Mouse (Mus musculus) midbrain, postnatal 0 days (tissue): ENCODE results near the gene Tapbpl. TPM values are rescaled to one million over a fixed set of nuclear protein-coding genes. Genes with fewer than 3 reads are reported as not detected.

ENCODE experiments used
- ATAC-seq: fragments of 200-750 bp; cut with Nextera tagmentation; 2 replicates; pipeline ENCODE4 v1.8.0; 2017; ENCODE audit warnings: moderate number of reproducible peaks, mild to moderate bottlenecking, moderate TSS enrichment, moderate library complexity; ENCODE audit not compliant: low FRiP score
- DNase-seq: peaks from one replicate; pipeline ENCODE4 v3.0.0-alpha.2; 2015; ENCODE audit warnings: low spot score
- H3K27ac ChIP-seq: fragments of 300-500 bp; sonication (generic); 2 replicates; pipeline ENCODE4 v1.5.1; 2014; ENCODE audit warnings: low read depth, mild to moderate bottlenecking, low read length, mixed read lengths
- H3K27me3 ChIP-seq: fragments of 300-500 bp; sonication (generic); 2 replicates; pipeline ENCODE4 v1.6.1; 2014; ENCODE audit warnings: low read length, control low read depth, mixed read lengths; ENCODE audit not compliant: insufficient read depth
- H3K36me3 ChIP-seq: fragments of 300-500 bp; sonication (generic); 2 replicates; pipeline ENCODE4 v1.6.1; 2014; ENCODE audit warnings: low read length, control low read depth, mixed read lengths; ENCODE audit not compliant: insufficient read depth
- H3K4me1 ChIP-seq: fragments of 300-500 bp; sonication (generic); 2 replicates; pipeline ENCODE4 v1.6.1; 2014; ENCODE audit warnings: mild to moderate bottlenecking, control low read depth, antibody characterized with exemption, low read length, mixed read lengths; ENCODE audit not compliant: insufficient read depth
- H3K4me2 ChIP-seq: fragments of 300-500 bp; sonication (generic); 2 replicates; pipeline ENCODE4 v1.6.1; 2014; ENCODE audit warnings: low read depth, mild to moderate bottlenecking, low read length, mixed read lengths; ENCODE audit not compliant: poor library complexity, severe bottlenecking
- H3K4me3 ChIP-seq: fragments of 300-500 bp; sonication (generic); 2 replicates; pipeline ENCODE4 v1.5.1; 2014; ENCODE audit warnings: low read depth, mild to moderate bottlenecking, low read length, moderate library complexity
- H3K9ac ChIP-seq: fragments of 300-500 bp; sonication (generic); replicated peaks from 2 replicates; pipeline ENCODE4 v1.6.1; 2014; ENCODE audit warnings: mild to moderate bottlenecking, low read length, moderate library complexity, mixed read lengths; ENCODE audit not compliant: poor library complexity, severe bottlenecking
- H3K9me3 ChIP-seq: fragments of 300-500 bp; sonication (generic); 2 replicates; pipeline ENCODE4 v1.6.1; 2016; ENCODE audit warnings: low read length, control low read depth
- CTCF ChIP-seq: IDR thresholded peaks from 2 replicates; pipeline ENCODE4 v1.5.1; 2016; ENCODE audit warnings: antibody characterized with exemption, mild to moderate bottlenecking
- WGBS: fragments of 180-500 bp; shearing (Covaris S2); extraction: QIAGEN DNeasy Blood & Tissue Kit; methylation state at CpG from one replicate; pipeline ENCODE4 v1.1.7; 2014; 5-methylcytosine and 5-hydroxymethylcytosine counted together
- polyA plus RNA-seq: library from polyadenylated mRNA; unstranded; fragments of >200 nt; fragmentation: Nextera tagmentation; extraction: Ambion mirVana; gene quantifications from 2 replicates; pipeline ENCODE4 v1.2.1, GENCODE M21; 2015
- total RNA-seq: library from RNA; depleted of rRNA; stranded (reverse); fragments of >200 nt; gene quantifications from 2 replicates; pipeline ENCODE4 v1.2.3, GENCODE M21; 2014

Gene Tapbpl
- total and polyA plus RNA-seq, 2 experiments from 2014 or later: 6.2 to 9.7 TPM

DNA sequence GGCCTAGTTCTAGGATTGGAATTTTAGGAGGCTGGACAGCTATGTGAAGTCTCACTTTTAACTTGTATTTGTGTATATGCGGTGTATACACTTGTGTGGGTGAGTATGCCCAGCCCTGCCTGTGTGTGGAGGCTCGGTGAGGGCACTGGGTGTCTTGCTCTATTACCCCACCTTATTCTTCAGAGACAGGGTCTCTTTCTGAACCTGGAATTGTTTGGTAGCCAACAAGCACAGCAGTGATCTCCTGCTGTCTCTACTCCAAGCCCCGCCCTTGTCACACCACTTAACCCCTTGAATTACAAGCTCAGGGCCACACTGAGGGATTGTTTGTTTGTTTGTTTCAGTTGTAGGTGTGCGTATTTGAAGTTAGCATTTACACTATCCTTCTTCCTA, 381 bp upstream of the Tapbpl start:
- Histone ChIP-seq H3K27ac (no peak overlapping the region), H3K9me3 (no peaks in the 10 kb centered on the region), H3K4me1 (no peaks in the 10 kb centered on the region), H3K4me2 (peak overlapping the region; percentile 84), H3K27me3 (no peaks in the 10 kb centered on the region), H3K9ac (no peak overlapping the region), H3K36me3 (no peaks in the 10 kb centered on the region), H3K4me3 (peak overlapping the region; percentile 38)
- WGBS: 55% methylated on average over 4 of the region's 4 CpGs
- no peak for TF ChIP-seq CTCF
- DNase-seq: no peak
- no peak for ATAC-seq

DNA sequence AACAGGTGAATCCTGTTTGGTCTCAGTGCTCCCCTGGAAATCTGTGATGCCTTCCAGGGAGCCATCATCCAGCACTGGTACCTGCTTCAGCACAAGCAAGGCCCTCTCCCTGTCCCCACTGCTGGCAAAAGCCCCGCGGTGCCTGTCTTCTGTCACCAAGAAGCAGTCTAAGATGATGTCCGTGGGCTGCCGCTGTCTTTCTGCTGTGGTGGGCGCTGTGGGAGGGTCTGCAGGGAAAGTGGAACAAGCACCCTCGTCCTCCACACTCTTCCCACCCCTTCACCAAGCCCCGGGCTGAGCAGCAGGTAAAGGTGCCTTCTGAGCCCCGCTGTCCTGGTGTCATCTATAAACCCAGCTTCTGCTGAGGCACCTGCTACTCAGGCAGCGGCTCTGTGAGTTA, 1.1 kb downstream of the Tapbpl start:
- DNase-seq (no peak), ATAC-seq (no peak)
- no peaks in the 10 kb centered on the region for H3K4me1 ChIP-seq
- 56% methylated on average over 9 of the region's 9 CpGs for WGBS
- no peak overlapping the region for H3K4me3 ChIP-seq
- no peaks in the 10 kb centered on the region for H3K9me3 ChIP-seq
- H3K27me3 ChIP-seq: no peaks in the 10 kb centered on the region
- peak overlapping the region; percentile 84; the same call in 1 of the 2 replicates for H3K4me2 ChIP-seq
- TF ChIP-seq CTCF: no peak
- H3K27ac ChIP-seq: 0 out of 2 replicates have a peak overlapping the region, but pooled peaks have one; percentile 59
- no peaks in the 10 kb centered on the region for H3K36me3 ChIP-seq
- no peak overlapping the region; the same call in 1 of the 2 replicates for H3K9ac ChIP-seq

DNA sequence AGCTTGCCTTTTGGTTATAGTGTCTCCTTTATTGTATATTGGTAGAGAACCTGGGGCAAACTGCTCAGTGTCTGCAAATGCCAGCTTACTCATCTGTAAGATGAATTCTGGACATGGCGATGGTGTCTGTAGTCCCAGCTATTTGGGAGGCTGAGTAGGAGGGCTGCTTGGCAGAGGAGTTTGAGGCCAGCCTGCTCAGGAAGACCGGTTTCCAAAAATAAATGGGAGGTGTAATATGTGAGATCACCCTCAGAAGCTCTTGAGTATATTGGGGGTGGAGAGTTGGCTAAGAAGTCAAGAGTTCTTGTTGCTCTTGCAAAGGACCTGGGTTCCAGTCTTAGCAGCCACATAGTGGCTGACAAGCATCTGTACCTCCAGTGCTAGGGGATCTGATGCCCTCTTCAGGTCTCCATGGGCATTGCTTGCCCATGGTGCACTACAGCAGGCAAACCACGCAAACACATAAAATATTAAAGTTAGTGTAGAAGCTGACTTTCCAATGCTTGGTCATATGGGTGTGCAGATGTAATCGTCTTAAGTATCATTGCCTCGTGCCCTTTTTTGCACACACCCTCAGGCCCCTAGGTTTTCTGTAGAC, 6.0 kb downstream of the Tapbpl start:
- Histone ChIP-seq H3K27me3 (no peaks in the 10 kb centered on the region), H3K27ac (no peak overlapping the region), H3K4me1 (no peaks in the 10 kb centered on the region), H3K9me3 (no peaks in the 10 kb centered on the region), H3K4me3 (no peak overlapping the region), H3K36me3 (0 out of 2 replicates have a peak, but pooled peaks cover 11% of the 10 kb centered on the region), H3K9ac (no peak overlapping the region), H3K4me2 (no peak overlapping the region)
- DNase-seq: no peak
- peak; percentile 48 for TF ChIP-seq CTCF
- ATAC-seq: no peak
- 83% methylated on average over 5 of the region's 5 CpGs for WGBS

DNA sequence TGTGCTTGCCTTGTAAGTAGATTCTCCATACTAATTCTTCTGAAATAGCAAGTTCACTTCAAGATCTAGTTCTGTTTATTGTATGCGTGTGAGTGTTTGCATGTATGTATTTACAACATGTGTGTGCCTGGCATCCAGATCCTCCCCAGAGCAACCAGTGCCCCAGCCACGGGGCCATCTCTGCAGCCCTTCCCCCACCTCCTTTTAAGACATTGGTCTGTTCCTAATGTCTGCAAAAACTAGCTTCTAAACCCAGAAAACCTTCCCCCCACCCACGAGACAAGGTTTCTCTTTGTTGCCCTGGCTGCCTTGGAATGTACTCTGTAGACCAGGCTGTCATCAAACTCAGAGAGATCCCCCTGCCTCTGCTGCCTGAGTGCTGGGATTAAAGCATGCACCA, 9.1 kb downstream of the Tapbpl start:
- no peak overlapping the region for H3K9ac ChIP-seq
- H3K4me1 ChIP-seq: no peaks in the 10 kb centered on the region
- no peak overlapping the region for H3K4me2 ChIP-seq
- WGBS: 77% methylated on average over 3 of the region's 3 CpGs
- TF ChIP-seq CTCF: no peak
- H3K27me3 ChIP-seq: no peaks in the 10 kb centered on the region
- no peak for DNase-seq
- H3K9me3 ChIP-seq: no peaks in the 10 kb centered on the region
- no peak overlapping the region for H3K4me3 ChIP-seq
- H3K27ac ChIP-seq: no peak overlapping the region
- no peak for ATAC-seq
- H3K36me3 ChIP-seq: peaks cover 17% of the 10 kb centered on the region

DNA sequence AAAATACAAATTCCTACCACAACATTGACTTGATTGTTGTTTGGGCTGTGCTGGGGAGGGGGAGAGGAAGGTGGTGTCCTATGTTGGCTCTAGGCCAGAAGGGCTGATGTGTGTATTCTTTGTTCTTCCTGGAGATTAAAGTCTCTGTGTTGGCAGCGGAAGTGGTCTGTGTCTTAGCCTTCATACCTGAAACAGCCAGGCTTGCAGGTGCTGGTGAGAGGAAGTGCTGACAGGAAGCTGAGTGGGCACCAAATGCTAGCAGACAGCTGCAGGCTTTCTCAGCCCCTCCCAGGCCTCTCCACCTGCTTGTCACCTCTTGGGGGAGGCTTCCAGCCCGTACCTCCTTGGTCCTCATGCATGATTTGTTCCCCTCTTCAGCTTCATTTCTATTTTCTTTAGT, 9.5 kb downstream of the Tapbpl start:
- WGBS: 81% methylated on average over 2 of the region's 2 CpGs
- no peak overlapping the region for H3K9ac ChIP-seq
- no peak overlapping the region for H3K4me3 ChIP-seq
- H3K9me3 ChIP-seq: no peaks in the 10 kb centered on the region
- no peak overlapping the region for H3K4me2 ChIP-seq
- no peak for TF ChIP-seq CTCF
- H3K27me3 ChIP-seq: no peaks in the 10 kb centered on the region
- no peak overlapping the region for H3K27ac ChIP-seq
- DNase-seq (no peak), ATAC-seq (no peak)
- no peaks in the 10 kb centered on the region for H3K4me1 ChIP-seq
- H3K36me3 ChIP-seq: peaks cover 17% of the 10 kb centered on the region

DNA sequence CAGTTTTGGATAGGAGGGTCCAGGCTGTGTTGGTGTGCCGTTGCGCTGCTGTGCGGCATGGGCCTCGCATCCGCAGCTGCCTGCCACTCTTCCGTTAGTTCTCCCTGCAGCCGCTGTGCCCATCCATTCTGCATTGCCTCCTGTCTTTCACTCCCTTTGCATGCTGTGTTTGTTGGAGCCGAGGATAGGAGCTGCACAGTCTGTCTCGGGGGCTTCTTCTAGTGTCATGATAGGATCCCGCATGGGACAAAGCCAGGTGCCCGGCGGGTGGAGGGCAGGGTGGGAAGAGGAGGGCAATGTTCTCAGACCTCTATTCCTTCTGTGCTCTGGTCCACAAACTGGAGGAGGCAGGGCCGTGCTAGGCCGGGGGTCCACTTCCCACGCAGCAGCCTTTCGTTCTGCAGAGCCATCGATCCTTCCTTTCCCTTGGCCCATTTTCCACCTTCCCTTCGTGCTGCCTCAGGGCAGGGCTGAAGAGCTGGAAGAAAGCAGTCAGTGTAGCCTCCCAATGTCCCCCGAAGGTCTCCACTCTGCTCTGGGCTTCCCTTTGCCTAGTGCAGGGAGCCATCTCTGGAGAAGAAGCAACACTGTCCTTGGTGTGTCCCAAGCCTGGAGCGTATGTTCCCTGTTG, 10.4 kb downstream of the Tapbpl start:
- H3K4me3 ChIP-seq: no peak overlapping the region
- DNase-seq: no peak
- H3K4me1 ChIP-seq: 0 out of 2 replicates have a peak, but pooled peaks cover 5% of the 10 kb centered on the region
- no peak for TF ChIP-seq CTCF
- no peak overlapping the region for H3K27ac ChIP-seq
- no peak overlapping the region for H3K4me2 ChIP-seq
- WGBS: 89% methylated on average over 20 of the region's 20 CpGs
- ATAC-seq: no peak
- peaks cover 17% of the 10 kb centered on the region for H3K36me3 ChIP-seq
- no peak overlapping the region for H3K9ac ChIP-seq
- H3K9me3 ChIP-seq: no peaks in the 10 kb centered on the region
- H3K27me3 ChIP-seq: no peaks in the 10 kb centered on the region
